Mouse (Mus musculus): ENCODE data around the gene Pgpep1l.

- TF ChIP-seq CTCF (IDR thresholded peaks at IDR 0.05; ENCODE audit: low read depth) (no peak), EP300 (IDR thresholded peaks at IDR 0.05; ENCODE audit: low read depth) (no peak)
Measured at GRCm38 (mm10) chr7:68273515-68273914, 9.5 kb upstream of the Pgpep1l start, which contains the start of gene Fam169b.

All from heart, postnatal 0 days (tissue).